Mouse (Mus musculus) Muller cell, postnatal 12 days (primary cell): ENCODE measurements around the gene Nrp2.

ENCODE experiments used
- DNase-seq: peaks from one replicate; pipeline ENCODE4 v3.0.0-alpha.2; 2015; ENCODE audit errors: inconsistent ontology term

Nrp2 gene

GRCm38 (mm10) chr1:62703158-62704116 lies at the start of gene Nrp2:
Gene Nrp2 (plus strand): TSS chr1:62703285.
- peak; percentile 85 for DNase-seq

DNA sequence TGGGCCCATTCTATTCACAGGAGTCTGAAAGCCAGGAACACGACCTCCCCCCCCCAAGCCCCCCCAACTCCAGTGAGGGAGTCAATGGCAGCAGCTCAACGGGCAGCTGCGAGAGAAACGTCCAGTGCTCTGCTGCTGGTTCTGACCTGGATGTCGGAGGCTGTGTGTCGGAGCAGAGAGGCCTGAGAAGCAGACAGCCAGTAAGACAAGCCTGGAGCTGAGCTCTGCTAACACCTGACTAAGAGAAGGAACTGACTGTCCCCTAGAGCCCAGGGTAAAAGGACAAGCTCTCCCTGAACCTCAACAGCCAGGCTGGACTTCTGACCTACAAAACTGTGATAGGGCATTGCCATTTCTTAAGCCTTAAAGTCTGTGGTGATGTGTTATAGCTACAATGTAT lies 48.6 kb upstream of the Nrp2 start:
- DNase-seq: no peak

GRCm38 (mm10) chr1:62664960-62665645 lies 38.0 kb upstream of the Nrp2 start:
- DNase-seq: no peak

- DNase-seq: no peak
Observed at GRCm38 (mm10) chr1:62665771-62666730, 37.0 kb upstream of the Nrp2 start.

DNA sequence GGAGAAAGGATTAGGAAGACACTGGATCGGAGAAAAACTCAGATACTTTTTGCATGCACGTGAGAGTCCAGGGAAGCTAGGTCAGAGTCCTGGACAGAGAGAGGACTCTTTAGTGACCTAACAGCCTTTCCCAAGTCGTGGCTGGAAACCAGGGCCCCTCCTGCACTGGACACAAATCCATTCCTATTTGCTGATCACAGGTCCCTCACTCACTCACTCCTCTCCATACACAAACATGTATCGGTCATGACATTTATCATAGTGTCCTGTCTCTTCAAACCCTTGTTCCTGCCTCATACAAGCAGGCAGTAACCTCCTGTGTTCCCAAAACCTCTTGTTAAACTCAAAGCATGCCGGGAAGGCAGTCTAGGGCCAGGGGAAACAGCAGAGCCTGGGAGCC lies 36.3 kb upstream of the Nrp2 start:
- DNase-seq: no peak

- DNase-seq: no peak
Observed at GRCm38 (mm10) chr1:62678611-62679344, 24.3 kb upstream of the Nrp2 start.

DNA sequence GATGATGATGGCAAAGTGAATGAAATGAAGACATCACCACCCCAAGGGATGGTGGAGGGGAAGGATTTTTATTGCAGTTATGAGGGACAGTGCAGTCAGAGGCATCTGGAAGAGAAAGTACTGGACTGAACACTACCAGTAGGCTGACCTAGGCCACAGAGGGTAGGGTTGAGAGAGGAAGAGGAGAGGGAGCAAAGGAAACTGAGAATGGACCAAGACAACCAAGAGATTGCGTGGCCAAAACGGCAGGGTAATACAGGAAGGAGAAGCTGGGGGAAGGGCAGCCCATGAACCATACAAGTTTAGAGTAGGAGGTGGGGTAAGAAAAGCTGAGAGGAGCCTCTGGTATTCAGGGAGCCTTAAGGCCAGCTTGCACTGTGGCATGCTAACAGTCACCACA lies 23.6 kb upstream of the Nrp2 start:
- DNase-seq: no peak

- DNase-seq: peak; percentile 57
Observed at GRCm38 (mm10) chr1:62682456-62683385, 20.4 kb upstream of the Nrp2 start.

DNA sequence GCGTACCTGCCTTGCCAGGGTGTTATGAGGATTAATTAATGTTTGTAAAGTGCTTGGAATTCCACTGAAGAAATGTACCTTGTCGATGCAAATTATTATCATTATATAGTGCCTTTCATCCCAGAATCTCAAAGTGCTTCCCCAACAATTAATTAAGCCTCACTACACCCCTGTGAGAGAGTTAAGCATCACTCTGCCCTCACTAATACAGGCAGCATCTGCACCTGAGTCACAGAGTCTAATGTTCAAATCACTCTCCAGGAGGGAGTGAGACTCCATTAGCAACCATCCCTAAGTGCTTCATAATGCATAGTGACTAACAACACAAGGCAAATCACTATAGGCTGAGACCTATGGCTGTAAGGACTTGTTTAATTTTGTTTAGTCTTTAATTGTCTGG lies 19.6 kb upstream of the Nrp2 start:
- DNase-seq: no peak

DNA sequence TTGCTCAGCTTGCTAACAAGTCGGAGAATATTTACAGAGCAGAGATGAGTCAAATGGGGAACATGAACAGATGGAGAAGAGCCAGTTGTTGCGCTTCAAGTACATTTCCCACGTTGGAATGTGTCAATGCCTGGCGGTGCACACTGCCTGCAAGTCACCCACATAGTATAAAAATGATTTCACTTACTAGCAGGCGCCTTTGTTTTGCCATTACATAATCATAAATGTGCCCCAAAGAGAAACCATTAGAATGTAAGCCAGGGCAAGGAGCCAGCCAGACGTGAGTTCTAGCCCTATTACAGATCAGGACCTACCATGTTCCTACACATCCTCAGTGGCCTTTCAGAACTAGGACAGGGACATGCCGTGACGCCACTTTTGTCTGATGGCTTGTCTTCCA lies 15.6 kb upstream of the Nrp2 start:
- peak; percentile 58 for DNase-seq

DNA sequence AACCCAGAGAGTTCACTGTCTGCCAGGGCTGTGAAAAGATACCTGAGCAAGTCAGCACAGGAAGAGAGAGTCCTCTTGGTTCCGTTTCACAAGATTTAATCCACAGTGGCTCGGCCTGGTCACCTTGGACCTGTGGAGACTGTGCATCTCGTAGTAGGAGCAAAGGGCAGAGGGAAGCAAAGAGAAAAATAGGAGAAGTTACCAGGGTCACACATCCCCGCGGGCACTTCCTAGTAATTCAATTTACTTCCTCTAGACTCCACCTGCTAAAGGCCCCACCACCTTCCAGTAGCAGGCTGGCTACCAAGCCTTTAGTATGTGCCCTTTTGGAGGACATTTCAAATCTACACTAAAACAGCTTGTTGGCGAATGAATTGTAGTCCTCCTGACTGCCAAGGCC lies 11.9 kb upstream of the Nrp2 start:
- no peak for DNase-seq

DNA sequence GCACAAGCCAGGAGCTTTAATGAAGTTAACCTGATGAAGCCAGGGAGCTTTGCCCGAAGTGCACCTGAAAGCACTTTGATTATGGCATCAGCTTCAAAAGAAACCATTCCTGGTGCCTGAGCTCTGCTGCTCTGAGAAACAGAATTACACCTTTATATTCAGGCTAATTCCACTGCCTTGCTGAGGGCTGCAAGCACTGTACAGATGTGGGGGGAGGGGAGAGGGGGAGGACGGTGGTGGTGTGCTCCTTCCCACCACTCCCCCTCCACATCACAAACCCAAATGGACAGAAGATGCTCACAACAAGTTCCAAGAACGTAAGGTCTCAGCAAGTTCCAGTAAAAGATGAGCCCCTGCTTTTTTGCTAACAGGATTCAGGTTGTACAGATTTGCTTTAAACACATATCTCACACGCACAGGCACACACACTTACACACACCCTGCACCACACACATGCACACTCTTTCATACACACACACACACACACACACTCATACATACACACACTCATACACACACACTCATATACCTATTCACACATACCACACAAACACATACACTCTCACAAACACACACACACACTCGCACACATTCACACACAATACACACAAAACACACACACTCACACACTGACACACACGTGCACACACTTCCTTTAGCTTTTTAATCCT lies 6.6 kb upstream of the Nrp2 start:
- no peak for DNase-seq

GRCm38 (mm10) chr1:62696983-62697341 lies 6.1 kb upstream of the Nrp2 start:
- DNase-seq: peak; percentile 67

DNA sequence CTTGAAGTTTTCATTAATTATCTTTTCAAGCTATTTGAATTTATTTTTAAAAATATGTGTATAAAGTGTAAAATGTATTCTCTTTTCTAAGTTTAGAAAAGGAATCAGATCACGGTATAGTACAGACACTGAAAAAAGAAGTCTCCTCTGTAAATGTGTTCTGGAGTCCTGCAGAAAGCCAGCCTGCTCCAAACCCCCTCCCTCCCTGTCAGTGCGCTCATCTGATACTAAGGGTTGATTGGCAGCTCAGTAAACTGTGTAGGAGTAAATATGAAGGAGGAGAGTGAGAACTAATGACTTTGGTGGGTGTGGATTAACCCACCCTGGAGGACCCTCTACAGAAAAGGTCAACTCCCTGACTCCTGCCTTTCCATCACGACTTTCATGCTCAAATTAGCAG lies 5.7 kb upstream of the Nrp2 start:
- no peak for DNase-seq

GRCm38 (mm10) chr1:62699801-62700200 lies 3.3 kb upstream of the Nrp2 start:
- no peak for DNase-seq

DNA sequence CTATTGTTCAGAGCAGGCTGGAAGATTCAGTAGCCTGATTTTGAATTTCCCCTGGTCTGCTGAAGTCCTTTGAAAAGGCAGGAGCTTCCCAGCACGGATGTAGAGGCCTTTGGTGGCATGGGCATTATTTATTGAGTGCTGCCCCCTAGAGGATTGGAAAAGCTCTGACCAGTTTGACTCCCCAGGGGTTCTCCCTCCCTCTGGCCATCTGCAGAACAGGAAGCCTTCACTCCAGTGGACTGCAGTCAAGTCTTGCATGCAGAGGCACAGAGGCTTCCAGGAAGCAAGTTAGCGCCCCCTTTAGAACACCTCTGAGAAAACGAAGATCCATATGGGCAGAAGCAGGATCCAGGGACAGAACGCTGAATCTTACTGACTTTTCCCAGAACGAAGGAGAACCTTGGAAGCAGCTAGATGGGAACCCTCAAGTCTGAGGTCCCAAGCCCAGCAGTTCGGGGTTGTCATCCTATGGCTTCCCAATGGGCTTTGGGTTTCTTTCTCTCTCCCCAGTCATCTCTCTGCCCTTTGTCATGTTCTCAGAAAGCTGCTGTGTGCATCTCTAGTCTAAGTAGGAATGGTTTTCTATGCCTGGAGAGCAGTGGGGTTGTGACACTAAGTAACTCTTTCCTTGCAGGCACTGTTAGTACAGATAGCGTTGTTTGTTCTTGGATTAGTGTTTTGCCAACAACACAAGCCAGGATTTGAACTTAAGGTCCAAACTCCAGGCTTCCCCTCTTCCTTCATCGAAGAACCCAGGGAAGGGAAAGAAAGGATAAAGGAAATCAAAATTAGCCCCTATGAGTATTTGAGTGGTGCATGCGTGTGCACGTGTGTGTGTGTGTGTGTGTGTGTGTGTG lies 1.8 kb upstream of the Nrp2 start:
- peak; percentile 73 for DNase-seq

DNA sequence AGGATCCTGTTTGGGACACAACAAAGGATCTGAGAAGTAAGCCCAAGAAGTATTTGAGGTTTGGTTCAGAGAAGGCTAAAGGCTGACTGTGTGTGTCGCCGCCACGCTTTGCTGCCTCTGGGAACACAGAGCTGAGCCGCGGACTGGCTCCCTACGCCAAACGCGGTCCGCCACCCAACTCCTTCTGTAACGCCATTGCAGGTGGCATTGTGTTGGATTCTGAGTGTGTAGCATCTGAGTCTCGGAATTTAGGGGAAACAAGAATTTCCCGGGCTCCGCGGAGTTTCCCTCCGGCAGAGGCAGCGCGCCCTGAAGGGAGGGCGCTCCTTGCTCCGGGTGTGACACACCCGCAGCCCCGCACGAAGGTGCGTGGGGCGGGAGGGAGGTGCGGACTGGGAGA lies 342 bp upstream of the Nrp2 start:
- no peak for DNase-seq

GRCm38 (mm10) chr1:62704117-62704888 lies 1.2 kb downstream of the Nrp2 start:
- no peak for DNase-seq
